Mouse (Mus musculus) kidney, adult 2 months (tissue): ENCODE measurements around the gene Ubr3. TPM values are rescaled to one million over a fixed set of nuclear protein-coding genes. Genes with fewer than 3 reads are reported as not detected.

ENCODE experiments used
- DNase-seq: peaks from one replicate; pipeline ENCODE4 v3.0.0; 2021
- H3K27ac ChIP-seq: fragments of 200-500 bp; 2 replicates; pipeline ENCODE4 v1.5.1; 2012; ENCODE audit warnings: low read depth, low read length, control low read depth, inconsistent platforms; ENCODE audit not compliant: insufficient read depth
- H3K27me3 ChIP-seq: fragments of 200-500 bp; replicated peaks from 2 replicates; pipeline ENCODE4 v1.6.1; 2012; ENCODE audit warnings: mild to moderate bottlenecking, moderate library complexity, low read length, inconsistent platforms; ENCODE audit not compliant: control insufficient read depth, insufficient read depth
- H3K36me3 ChIP-seq: fragments of 200-500 bp; 2 replicates; pipeline ENCODE4 v1.6.1; 2012; ENCODE audit warnings: mild to moderate bottlenecking, moderate library complexity, low read length, inconsistent platforms; ENCODE audit not compliant: control insufficient read depth, insufficient read depth
- H3K4me1 ChIP-seq: fragments of 200-500 bp; 2 replicates; pipeline ENCODE4 v1.6.1; 2011; ENCODE audit warnings: low read length; ENCODE audit not compliant: control insufficient read depth, insufficient read depth
- H3K4me3 ChIP-seq: fragments of 200-500 bp; 2 replicates; pipeline ENCODE4 v1.5.1; 2011; ENCODE audit warnings: mild to moderate bottlenecking, low read depth, low read length, control low read depth; ENCODE audit not compliant: insufficient read depth
- CTCF ChIP-seq: fragments of 200-500 bp; conservative IDR thresholded peaks from 2 replicates; pipeline ENCODE4 v1.5.1; 2011; ENCODE audit warnings: low read depth, mild to moderate bottlenecking, control low read depth, low read length, moderate library complexity, mixed read lengths; ENCODE audit not compliant: insufficient read depth, insufficient read length
- POLR2A ChIP-seq: fragments of 200-500 bp; IDR thresholded peaks from one replicate; pipeline ENCODE4 v1.6.1; 2011; ENCODE audit warnings: low read depth, low read length, control low read depth
- WGBS: fragments of 180-500 bp; shearing (Covaris S2); methylation state at CpG from one replicate; pipeline ENCODE4 v1.1.7; 2018; 5-methylcytosine and 5-hydroxymethylcytosine counted together
- polyA plus RNA-seq: library from polyadenylated mRNA; depleted of rRNA; stranded (reverse); fragments of >200 nt; gene quantifications from 2 replicates; pipeline ENCODE4 v1.2.3, GENCODE M21; 2012; rRNA removed

The Ubr3 gene
- polyA plus RNA-seq, result 17.8 and 18.4 TPM in 2 replicates

GRCm38 (mm10) chr2:69897039-69897617 is at the start of gene Ubr3:
Gene Ubr3, plus strand, starts transcription at chr2:69897246.
- WGBS, result 1% methylated on average over 65 of the region's 65 CpGs

GRCm38 (mm10) chr2:69849215-69849614 is 47.8 kb upstream of the Ubr3 start:
- H3K4me3 ChIP-seq, result no peak overlapping the region
- WGBS, result 56% methylated on average over 6 of the region's 6 CpGs

More at GRCm38 (mm10) chr2:69897039-69897617, at the start of gene Ubr3:
- Histone ChIP-seq H3K4me3 (peak within 1 kb of the TSS; percentile 100), H3K4me1 (peaks cover 4% of the 10 kb centered on the region; the same call in 1 of the 2 replicates), H3K27me3 (no peaks in the 10 kb centered on the region), H3K27ac (peak within 1 kb of the TSS; percentile 85), H3K36me3 (no peaks in the 10 kb centered on the region)
- peak; percentile 98 for DNase-seq
- TF ChIP-seq CTCF (no peak), POLR2A (no peak)

DNA sequence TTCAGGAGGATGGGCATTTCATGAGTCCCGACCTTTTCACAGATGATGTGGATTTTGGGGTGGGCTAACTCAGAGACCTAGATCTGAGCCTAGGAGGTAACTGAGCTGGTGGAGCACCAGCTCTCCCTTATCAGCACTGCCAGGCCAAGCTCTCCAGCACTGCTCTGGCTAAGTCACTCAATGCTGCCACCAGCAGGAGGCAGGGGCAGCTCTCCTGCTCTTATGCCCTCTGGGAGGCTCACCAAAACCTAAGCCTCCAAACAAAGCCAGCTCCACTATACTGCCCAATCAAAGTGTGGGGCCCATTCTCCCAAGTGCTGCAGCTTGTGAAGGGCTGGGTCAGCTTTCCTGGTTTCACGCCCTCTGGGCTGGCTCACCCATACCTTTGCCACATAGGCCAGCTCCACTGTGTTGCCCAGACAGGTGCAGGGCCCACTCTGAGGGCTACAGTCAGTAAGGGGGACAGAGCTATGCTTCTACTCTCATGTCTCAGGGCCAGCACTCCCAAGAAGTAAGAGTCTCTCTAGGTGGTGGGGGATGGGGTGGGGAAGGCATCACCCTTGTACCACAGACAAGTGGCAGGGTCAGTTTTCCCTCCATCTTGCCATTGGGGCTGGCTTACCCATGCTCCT is 45.5 kb upstream of the Ubr3 start:
- Histone ChIP-seq H3K4me3 (no peak overlapping the region), H3K27me3 (no peaks in the 10 kb centered on the region), H3K27ac (no peak overlapping the region), H3K36me3 (no peaks in the 10 kb centered on the region), H3K4me1 (no peaks in the 10 kb centered on the region)
- TF ChIP-seq CTCF, result no peak
- TF ChIP-seq POLR2A, result no peak
- DNase-seq, result no peak
- WGBS, result 67% methylated on average over 2 of the region's 2 CpGs

More at GRCm38 (mm10) chr2:69849215-69849614, 47.8 kb upstream of the Ubr3 start:
- Histone ChIP-seq H3K4me1 (no peaks in the 10 kb centered on the region), H3K27ac (no peak overlapping the region), H3K27me3 (no peaks in the 10 kb centered on the region), H3K36me3 (no peaks in the 10 kb centered on the region)
- peak; percentile 52 for DNase-seq
- TF ChIP-seq POLR2A (no peak), CTCF (no peak)

- H3K27ac ChIP-seq, result no peak overlapping the region
- 39% methylated on average over 8 of the region's 8 CpGs for WGBS
- DNase-seq, result peak; percentile 14
Observed at GRCm38 (mm10) chr2:69856392-69856791, 40.7 kb upstream of the Ubr3 start.

DNA sequence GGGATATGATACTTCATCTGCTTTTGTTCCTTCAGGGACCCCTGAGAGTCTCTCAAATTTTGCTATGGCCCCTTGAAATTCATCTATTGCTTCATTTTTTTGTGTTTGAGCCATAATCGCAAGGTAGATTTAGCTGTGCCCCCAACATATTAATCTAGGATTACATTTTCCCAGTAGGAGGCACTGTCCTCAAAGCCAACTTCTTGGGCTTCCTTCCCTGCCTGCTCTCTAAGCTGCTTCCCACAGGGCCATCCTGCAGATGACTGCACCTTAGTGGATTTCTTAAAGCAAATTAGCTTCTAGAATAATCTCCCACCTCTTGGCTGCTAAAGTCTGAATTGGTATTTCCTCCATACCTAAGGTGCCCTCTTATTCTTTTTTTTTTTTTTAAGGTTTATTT is 39.2 kb upstream of the Ubr3 start:
- DNase-seq, result no peak
- peak; percentile 43 for TF ChIP-seq CTCF
- no peak for TF ChIP-seq POLR2A
- no peak overlapping the region for H3K4me3 ChIP-seq
- no peaks in the 10 kb centered on the region for H3K36me3 ChIP-seq
- H3K27ac ChIP-seq, result no peak overlapping the region
- no peaks in the 10 kb centered on the region for H3K27me3 ChIP-seq
- peaks cover 6% of the 10 kb centered on the region; the same call in 1 of the 2 replicates for H3K4me1 ChIP-seq
- 69% methylated on average over 1 of the region's 1 CpGs for WGBS

More at GRCm38 (mm10) chr2:69856392-69856791, 40.7 kb upstream of the Ubr3 start:
- Histone ChIP-seq H3K27me3 (no peaks in the 10 kb centered on the region), H3K4me1 (peaks cover 4% of the 10 kb centered on the region; the same call in 1 of the 2 replicates), H3K4me3 (no peak overlapping the region), H3K36me3 (no peaks in the 10 kb centered on the region)
- peak; percentile 38 for TF ChIP-seq CTCF
- no peak for TF ChIP-seq POLR2A

DNA sequence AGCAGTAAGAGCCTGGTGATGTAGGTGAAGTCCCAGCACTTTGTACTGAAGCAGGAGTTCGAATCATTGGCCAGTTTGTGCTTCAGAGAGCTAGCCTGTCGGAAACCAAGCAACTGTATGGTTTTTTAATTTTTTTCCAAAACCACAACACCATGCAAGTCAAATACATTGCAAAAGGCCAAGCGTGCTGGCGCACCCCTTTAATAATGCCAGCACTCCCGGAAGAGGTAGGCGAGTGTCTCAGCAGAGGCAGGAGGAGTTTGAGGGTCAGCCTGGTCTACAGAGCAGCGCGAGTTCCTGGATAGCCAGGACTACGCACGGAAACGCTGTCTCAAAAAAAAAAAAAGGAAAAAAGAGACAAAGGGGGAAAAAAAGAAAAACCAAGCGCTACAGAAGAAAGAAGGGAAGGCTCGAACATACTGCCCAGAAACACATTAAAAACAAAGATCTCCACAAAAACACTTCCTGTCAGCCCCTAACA is 36.0 kb upstream of the Ubr3 start:
- TF ChIP-seq CTCF, result no peak
- no peak for TF ChIP-seq POLR2A
- peak overlapping the region; percentile 92 for H3K4me3 ChIP-seq
- 7% methylated on average over 13 of the region's 13 CpGs for WGBS

DNA sequence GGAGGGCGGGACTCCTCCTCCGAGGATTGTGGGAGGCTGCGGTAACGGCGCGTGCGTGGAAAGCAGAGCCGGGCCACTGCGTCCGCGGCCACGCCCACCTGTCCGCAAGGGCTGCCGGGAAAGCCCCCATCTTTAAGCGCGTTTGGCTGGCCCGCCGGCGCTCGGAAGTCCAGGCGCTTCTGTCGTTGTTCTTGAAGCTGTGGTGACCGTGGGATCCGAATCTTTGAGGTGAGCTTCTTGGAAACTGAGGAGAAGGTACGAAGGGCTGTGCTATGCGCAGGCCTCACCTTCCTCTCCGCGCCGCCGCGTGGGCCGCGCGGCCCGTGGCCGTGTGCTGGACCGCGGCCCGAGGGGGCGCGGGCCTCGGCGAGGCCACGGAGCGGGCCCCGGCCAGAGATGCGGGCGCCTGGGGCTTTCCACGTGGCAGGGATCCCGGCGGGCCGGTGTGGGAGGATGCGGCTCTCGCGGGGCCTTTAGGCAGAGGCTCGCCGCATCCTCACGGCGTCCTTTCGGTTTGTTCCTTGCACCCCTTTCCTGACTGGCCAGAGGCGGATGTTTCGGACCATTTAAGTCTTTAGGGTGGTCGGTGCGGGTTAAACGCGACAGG is 35.5 kb upstream of the Ubr3 start, which contains the start of gene Ssb:
Gene Ssb, plus strand, starts transcription at position 78 of the 607 bp plus-strand sequence.
- Histone ChIP-seq H3K4me1 (peaks cover 6% of the 10 kb centered on the region; the same call in 1 of the 2 replicates), H3K4me3 (peak within 1 kb of the TSS; percentile 92), H3K36me3 (no peaks in the 10 kb centered on the region), H3K27ac (peak within 1 kb of the TSS; percentile 85), H3K27me3 (no peaks in the 10 kb centered on the region)
- WGBS, result under 1% methylated on average over 66 of the region's 66 CpGs
- peak; percentile 96 for DNase-seq
- TF ChIP-seq CTCF, result no peak
- no peak for TF ChIP-seq POLR2A

More for the DNA sequence above, 36.0 kb upstream of the Ubr3 start:
- peak; percentile 54 for DNase-seq
- H3K4me1 ChIP-seq, result peaks cover 6% of the 10 kb centered on the region; the same call in 1 of the 2 replicates
- peak overlapping the region; percentile 85 for H3K27ac ChIP-seq
- H3K36me3 ChIP-seq, result no peaks in the 10 kb centered on the region
- no peaks in the 10 kb centered on the region for H3K27me3 ChIP-seq
